Mouse (Mus musculus): ENCODE measurements at regions not wholly inside any gene's neighbourhood (a gene's known extent, or its start where the extent isn't known, plus 50 kb on each side); places are given as distances from the start of the nearest gene placed in this dataset.

DNA sequence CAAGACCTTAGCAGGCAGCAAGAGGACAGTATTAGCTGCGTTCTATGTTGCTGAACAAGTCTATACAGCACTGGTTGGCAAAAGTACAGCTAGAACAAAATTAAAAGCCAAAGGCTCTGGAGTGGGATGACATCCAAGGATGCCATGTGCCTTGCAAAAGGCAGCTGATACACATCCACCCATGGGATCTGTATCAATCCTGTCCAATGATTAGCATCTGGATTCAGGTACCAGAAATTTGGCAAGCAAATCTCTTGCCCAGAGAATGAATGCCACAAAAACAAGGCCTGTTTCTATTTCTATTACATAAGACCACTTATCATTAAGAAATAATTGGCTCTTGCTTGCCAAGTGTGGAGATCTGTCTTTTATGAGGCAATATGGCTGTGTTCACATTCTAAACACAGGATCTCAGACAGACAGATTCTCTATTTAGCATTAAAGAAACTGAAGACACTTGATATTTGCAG lies 220.0 kb downstream of the Cpe start:
- Histone ChIP-seq H3K9me3 (replicated peaks) (no peaks in the 10 kb centered on the region), H3K4me2 (no peak overlapping the region), H3K4me1 (replicated peaks) (no peaks in the 10 kb centered on the region), H3K36me3 (no peaks in the 10 kb centered on the region), H3K4me3 (no peak overlapping the region), H3K27me3 (replicated peaks) (no peaks in the 10 kb centered on the region), H3K9ac (no peak overlapping the region), H3K27ac (ENCODE audit: poor library complexity, severe bottlenecking) (no peak overlapping the region)
- 84% methylated on average over 1 of the region's 1 CpGs for WGBS
- no peak for ATAC-seq (ENCODE audit: insufficient number of reproducible peaks, low FRiP score)

DNA sequence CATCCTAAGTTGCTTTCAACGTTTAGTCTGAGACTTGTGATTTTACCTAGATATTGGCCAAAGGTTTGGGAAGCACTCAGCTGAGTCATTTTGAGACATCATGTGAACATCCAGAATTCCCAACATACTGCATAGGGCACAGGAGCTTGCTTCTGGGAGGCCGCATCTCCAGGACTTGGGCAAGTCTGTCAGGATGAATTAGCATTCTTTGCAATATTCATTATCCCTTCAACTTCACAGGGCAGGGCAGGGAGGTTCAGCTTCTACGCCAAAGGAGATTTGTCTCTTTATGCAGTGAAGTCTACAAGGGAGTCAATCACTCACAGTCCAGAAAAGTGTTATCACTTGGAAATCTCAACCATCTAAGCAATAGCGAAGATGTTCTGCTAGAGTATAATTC lies 231.7 kb downstream of the Cpe start:
- ATAC-seq (ENCODE audit: insufficient number of reproducible peaks, low FRiP score), result no peak
- no peaks in the 10 kb centered on the region for H3K9me3 ChIP-seq (replicated peaks)
- H3K9ac ChIP-seq, result no peak overlapping the region
- H3K4me2 ChIP-seq, result no peak overlapping the region
- no peaks in the 10 kb centered on the region for H3K4me1 ChIP-seq (replicated peaks)
- no peak overlapping the region for H3K4me3 ChIP-seq
- no peaks in the 10 kb centered on the region for H3K27me3 ChIP-seq (replicated peaks)
- no peaks in the 10 kb centered on the region for H3K36me3 ChIP-seq
- 76% methylated on average over 4 of the region's 4 CpGs for WGBS
- no peak overlapping the region for H3K27ac ChIP-seq (ENCODE audit: poor library complexity, severe bottlenecking)

DNA sequence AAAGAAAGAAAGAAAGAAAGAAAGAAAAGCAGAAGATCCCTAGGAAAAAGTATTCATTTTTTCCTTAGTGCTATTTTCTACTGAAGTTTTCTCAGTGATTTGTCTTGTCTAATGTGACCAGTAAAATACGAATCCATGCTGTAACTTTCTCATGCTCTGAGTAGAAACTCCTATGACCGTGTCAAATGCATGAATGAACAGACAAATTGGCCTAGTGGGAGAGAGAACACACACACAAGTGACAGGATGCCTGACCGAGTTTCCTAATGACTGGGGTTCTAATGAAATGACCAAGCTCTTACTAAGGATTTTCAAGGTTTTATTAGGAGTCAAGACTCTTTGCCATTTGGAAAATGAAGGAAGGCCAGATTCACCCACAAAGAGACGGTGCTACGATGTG lies 235.9 kb downstream of the Cpe start:
- WGBS, result 85% methylated on average over 5 of the region's 5 CpGs
- no peaks in the 10 kb centered on the region for H3K4me1 ChIP-seq (replicated peaks)

DNA sequence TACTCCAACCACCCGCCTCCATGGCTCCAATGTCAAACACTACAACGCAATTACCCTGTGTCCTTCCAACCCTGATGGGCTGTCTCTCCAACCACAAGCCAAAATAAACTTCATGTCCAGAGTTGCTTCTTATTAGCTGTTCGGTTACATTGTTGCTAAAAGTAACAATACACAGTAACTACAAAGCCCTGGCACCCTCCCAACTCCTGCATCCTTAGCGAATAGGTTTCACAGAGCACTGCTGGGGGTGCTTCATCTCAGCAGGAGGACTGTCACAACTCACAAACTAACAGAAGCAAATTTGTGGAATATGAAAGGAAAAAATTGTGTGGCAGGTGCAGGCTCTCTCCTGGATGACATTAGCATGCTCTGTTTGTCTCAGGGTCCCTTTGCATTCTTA lies 238.1 kb downstream of the Cpe start:
- H3K9me3 ChIP-seq (replicated peaks), result no peaks in the 10 kb centered on the region
- no peaks in the 10 kb centered on the region for H3K36me3 ChIP-seq
- H3K4me2 ChIP-seq, result no peak overlapping the region
- H3K27me3 ChIP-seq (replicated peaks), result no peaks in the 10 kb centered on the region
- H3K9ac ChIP-seq, result no peak overlapping the region
- no peak for ATAC-seq (ENCODE audit: insufficient number of reproducible peaks, low FRiP score)
- no peak overlapping the region for H3K27ac ChIP-seq (ENCODE audit: poor library complexity, severe bottlenecking)
- no peaks in the 10 kb centered on the region for H3K4me1 ChIP-seq (replicated peaks)
- WGBS, result 69% methylated on average over 4 of the region's 4 CpGs
- no peak overlapping the region for H3K4me3 ChIP-seq

More for the DNA sequence above, 235.9 kb downstream of the Cpe start:
- Histone ChIP-seq H3K4me2 (no peak overlapping the region), H3K9me3 (replicated peaks) (no peaks in the 10 kb centered on the region), H3K27me3 (replicated peaks) (no peaks in the 10 kb centered on the region), H3K9ac (no peak overlapping the region), H3K4me3 (no peak overlapping the region), H3K27ac (ENCODE audit: poor library complexity, severe bottlenecking) (no peak overlapping the region), H3K36me3 (no peaks in the 10 kb centered on the region)
- no peak for ATAC-seq (ENCODE audit: insufficient number of reproducible peaks, low FRiP score)

DNA sequence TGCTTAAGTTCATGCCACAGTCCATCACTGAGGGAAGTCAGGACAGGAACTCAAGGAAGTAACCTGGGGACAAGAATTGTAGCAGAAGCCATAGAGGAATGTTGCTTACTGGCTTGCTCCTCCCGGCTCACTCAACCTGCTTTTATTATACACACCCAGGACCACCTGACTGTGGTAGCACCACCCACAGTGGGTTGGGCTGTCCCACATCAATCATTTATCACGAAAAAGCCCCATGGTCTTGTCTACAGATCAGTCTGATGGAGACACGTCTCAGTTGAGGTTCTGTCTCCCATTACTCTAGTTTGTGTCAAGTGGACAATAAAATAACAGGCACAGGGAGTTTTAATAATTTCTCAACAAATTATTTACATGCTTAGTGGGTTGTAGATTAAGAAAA lies 239.3 kb upstream of the Tll1 start:
- Histone ChIP-seq H3K9me3 (replicated peaks) (peaks cover 4% of the 10 kb centered on the region; the same call in 1 of the 2 replicates), H3K4me3 (no peak overlapping the region), H3K9ac (no peak overlapping the region), H3K36me3 (no peaks in the 10 kb centered on the region), H3K27me3 (replicated peaks) (no peaks in the 10 kb centered on the region), H3K27ac (ENCODE audit: poor library complexity, severe bottlenecking) (no peak overlapping the region), H3K4me1 (replicated peaks) (no peaks in the 10 kb centered on the region), H3K4me2 (no peak overlapping the region)
- ATAC-seq (ENCODE audit: insufficient number of reproducible peaks, low FRiP score), result no peak
- 79% methylated on average over 3 of the region's 3 CpGs for WGBS

DNA sequence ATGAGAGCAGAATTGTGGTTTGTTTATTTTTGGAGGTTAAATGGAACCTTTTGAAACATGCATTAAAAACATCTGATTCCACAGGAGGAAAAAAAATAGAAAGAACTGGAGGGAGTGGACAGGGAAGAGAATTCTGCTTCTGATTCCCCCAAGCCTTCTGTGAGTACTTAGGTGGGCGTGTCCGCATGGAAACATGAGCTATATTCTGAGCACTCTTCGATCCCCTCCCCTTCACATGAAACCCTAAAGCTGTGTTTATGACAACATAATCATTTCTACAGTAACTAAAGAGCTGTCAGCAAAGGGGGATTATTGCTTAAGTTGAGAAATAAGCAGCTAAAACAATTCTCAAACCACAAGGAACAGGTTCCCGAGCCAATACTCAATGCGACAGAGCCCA lies 238.4 kb upstream of the Tll1 start:
- WGBS, result 81% methylated on average over 5 of the region's 5 CpGs
- H3K4me3 ChIP-seq, result no peak overlapping the region

DNA sequence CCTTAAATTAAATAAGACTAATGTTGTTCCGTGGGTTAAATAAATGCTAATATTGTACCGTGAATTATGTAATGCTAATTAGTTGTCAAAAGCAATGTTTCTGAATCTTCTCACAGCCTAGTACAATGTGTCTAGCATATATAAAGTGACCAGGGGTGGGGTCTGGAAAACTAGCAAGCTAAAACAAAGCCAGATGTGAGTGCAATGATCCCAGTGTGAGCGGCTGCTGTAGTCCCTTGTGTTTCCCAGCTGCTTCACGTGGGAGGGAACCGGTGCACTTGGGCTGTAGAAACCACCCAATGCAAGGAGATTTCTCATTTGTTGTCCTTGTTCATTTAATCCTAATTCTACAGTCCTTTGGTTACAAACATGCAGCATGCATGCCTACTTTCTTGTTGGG lies 232.4 kb upstream of the Tll1 start:
- Histone ChIP-seq H3K4me2 (no peak overlapping the region), H3K27ac (ENCODE audit: poor library complexity, severe bottlenecking) (no peak overlapping the region), H3K36me3 (no peaks in the 10 kb centered on the region), H3K27me3 (replicated peaks) (no peaks in the 10 kb centered on the region), H3K4me3 (no peak overlapping the region), H3K9me3 (replicated peaks) (no peaks in the 10 kb centered on the region), H3K4me1 (replicated peaks) (no peaks in the 10 kb centered on the region), H3K9ac (no peak overlapping the region)
- no peak for ATAC-seq (ENCODE audit: insufficient number of reproducible peaks, low FRiP score)
- WGBS, result 81% methylated on average over 5 of the region's 5 CpGs

More for the DNA sequence above, 238.4 kb upstream of the Tll1 start:
- Histone ChIP-seq H3K9ac (no peak overlapping the region), H3K4me1 (replicated peaks) (no peaks in the 10 kb centered on the region), H3K9me3 (replicated peaks) (peaks cover 4% of the 10 kb centered on the region; the same call in 1 of the 2 replicates), H3K27ac (ENCODE audit: poor library complexity, severe bottlenecking) (no peak overlapping the region), H3K4me2 (no peak overlapping the region), H3K36me3 (no peaks in the 10 kb centered on the region), H3K27me3 (replicated peaks) (no peaks in the 10 kb centered on the region)
- no peak for ATAC-seq (ENCODE audit: insufficient number of reproducible peaks, low FRiP score)

DNA sequence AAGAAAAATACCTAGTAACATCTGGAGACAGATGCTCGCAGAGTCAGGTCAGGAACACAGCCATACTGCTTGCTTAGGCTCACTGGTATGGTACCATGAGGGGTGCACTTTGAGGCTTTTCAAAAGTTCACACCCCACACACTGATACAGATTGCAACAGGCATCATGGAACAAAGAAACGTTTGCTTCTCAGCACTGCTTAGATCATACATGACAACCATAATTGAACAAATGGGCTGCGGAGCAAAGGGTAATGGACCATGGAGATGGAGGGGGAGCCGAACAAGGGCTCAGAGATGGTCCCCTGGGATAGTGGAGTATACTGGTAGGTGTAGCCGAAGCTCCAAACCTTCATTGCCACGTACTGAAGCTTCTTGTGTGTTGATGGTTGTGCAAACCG lies 228.6 kb upstream of the Tll1 start:
- Histone ChIP-seq H3K27me3 (replicated peaks) (no peaks in the 10 kb centered on the region), H3K27ac (ENCODE audit: poor library complexity, severe bottlenecking) (no peak overlapping the region), H3K4me3 (no peak overlapping the region), H3K4me1 (replicated peaks) (no peaks in the 10 kb centered on the region), H3K9ac (no peak overlapping the region), H3K36me3 (no peaks in the 10 kb centered on the region), H3K9me3 (replicated peaks) (no peaks in the 10 kb centered on the region), H3K4me2 (no peak overlapping the region)
- 80% methylated on average over 7 of the region's 7 CpGs for WGBS
- no peak for ATAC-seq (ENCODE audit: insufficient number of reproducible peaks, low FRiP score)

DNA sequence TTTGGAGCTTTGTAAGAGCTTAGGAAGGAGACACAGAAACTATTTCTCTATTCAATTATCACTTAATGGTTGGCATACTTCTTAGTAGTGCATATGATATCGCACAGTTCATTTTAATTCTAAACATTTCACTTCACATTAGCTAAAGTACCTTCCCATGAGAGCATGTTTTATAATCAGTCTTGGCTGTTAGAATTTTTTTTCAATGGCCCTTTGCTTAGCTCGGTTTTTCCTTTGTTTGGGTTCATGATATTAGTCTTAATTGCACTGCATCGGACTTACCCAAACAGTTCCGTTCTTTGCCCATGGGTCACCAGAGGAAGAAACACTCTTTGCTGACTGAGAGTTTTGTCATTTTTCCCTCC lies 216.8 kb upstream of the Tll1 start:
- H3K9ac ChIP-seq, result no peak overlapping the region
- no peaks in the 10 kb centered on the region for H3K4me1 ChIP-seq (replicated peaks)
- no peak for ATAC-seq (ENCODE audit: insufficient number of reproducible peaks, low FRiP score)
- H3K9me3 ChIP-seq (replicated peaks), result no peaks in the 10 kb centered on the region
- no peak overlapping the region for H3K4me2 ChIP-seq
- H3K36me3 ChIP-seq, result no peaks in the 10 kb centered on the region
- H3K27me3 ChIP-seq (replicated peaks), result no peaks in the 10 kb centered on the region
- no peak overlapping the region for H3K27ac ChIP-seq (ENCODE audit: poor library complexity, severe bottlenecking)
- no peak overlapping the region for H3K4me3 ChIP-seq
- 69% methylated on average over 4 of the region's 4 CpGs for whole genome bisulfite sequencing

DNA sequence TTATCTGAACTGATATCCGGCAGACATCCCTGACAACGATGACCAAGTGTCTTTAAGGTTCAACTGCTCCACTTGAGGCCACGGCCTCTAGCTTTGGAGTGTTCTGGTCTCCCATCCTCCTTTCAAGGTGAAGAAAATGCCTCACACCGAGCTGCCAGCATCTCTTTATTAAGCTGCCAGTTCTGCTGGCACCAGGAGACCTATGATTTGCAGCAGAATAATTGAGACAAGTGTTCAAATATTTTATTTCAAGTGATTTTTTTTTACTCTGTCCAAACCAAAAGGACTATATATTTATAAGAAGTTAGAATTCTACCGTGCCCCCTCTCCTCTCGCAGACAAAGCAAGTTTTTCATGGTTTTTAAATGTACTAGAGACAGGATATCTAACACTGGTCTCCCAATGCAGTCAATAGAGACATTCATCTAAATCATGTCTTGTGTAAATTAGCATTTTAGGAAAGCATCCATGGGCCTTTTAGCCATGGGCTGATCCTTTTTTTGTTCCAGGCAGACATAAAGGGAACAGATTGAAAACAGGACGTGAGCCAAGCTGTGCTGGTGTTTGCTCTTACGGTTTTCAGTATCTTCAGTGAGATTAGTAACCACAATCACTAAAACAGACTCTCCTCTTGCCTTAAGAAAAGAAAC lies 216.3 kb upstream of the Tll1 start:
- H3K27ac ChIP-seq (ENCODE audit: poor library complexity, severe bottlenecking), result no peak overlapping the region
- H3K4me2 ChIP-seq, result no peak overlapping the region

DNA sequence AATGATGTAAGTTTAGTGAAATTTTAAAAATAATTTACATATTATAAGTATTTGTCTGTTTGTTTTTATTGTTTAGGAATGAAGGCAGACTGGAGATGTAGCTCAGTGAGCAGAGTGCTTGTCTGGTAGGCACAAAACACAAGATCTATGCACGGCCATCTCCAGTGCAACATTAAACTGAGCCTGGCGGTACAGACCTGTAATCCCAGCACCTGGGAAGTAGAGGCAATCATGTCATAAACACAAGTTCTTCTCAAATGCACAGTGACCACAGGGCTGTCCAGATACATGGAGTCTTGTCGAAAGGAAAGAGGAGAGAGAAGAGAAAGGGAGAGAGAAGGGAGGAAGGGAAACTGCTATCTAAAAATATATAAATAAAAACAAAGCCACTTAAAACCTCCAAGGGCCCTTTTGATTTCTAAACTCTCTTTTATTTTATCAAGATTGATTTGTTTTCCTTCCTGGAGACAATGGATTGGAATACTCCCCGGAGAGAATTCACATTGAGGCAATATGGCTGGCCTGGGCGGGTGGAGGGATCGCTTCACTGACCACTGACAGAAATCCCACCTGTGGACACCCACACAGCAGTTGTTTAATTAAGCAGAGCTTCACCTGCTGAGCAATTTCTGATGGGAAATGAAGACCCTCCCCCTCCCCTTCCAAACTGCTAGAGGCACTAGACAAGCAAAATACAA lies 215.6 kb upstream of the Tll1 start:
- H3K36me3 ChIP-seq, result no peaks in the 10 kb centered on the region
- 75% methylated on average over 6 of the region's 6 CpGs for WGBS

More for the DNA sequence above, 216.3 kb upstream of the Tll1 start:
- H3K9me3 ChIP-seq (replicated peaks), result no peaks in the 10 kb centered on the region
- no peaks in the 10 kb centered on the region for H3K36me3 ChIP-seq
- H3K27me3 ChIP-seq (replicated peaks), result no peaks in the 10 kb centered on the region
- WGBS, result 51% methylated on average over 8 of the region's 8 CpGs
- no peaks in the 10 kb centered on the region for H3K4me1 ChIP-seq (replicated peaks)
- no peak overlapping the region for H3K4me3 ChIP-seq
- no peak overlapping the region for H3K9ac ChIP-seq
- ATAC-seq (ENCODE audit: insufficient number of reproducible peaks, low FRiP score), result no peak

More for the DNA sequence above, 215.6 kb upstream of the Tll1 start:
- Histone ChIP-seq H3K4me1 (replicated peaks) (no peaks in the 10 kb centered on the region), H3K27me3 (replicated peaks) (no peaks in the 10 kb centered on the region), H3K27ac (ENCODE audit: poor library complexity, severe bottlenecking) (no peak overlapping the region), H3K9me3 (replicated peaks) (no peaks in the 10 kb centered on the region), H3K4me3 (no peak overlapping the region), H3K4me2 (no peak overlapping the region), H3K9ac (no peak overlapping the region)
- ATAC-seq (ENCODE audit: insufficient number of reproducible peaks, low FRiP score), result no peak
